Mouse (Mus musculus): Measurements from ENCODE around the gene Mtmr10.

GRCm38 (mm10) chr7:64278526-64278925 is 8.9 kb upstream of the Mtmr10 start:
- TF ChIP-seq CTCF (IDR thresholded peaks at IDR 0.05; ENCODE audit: control insufficient read depth, insufficient read depth, insufficient read length) (no peak), MYOG (IDR thresholded peaks at IDR 0.05; ENCODE audit: control insufficient read depth, extremely low read depth, insufficient read length) (no peak), MYOD1 (IDR thresholded peaks at IDR 0.05; ENCODE audit: control insufficient read depth, insufficient read length, low read depth) (no peak), USF1 (IDR thresholded peaks at IDR 0.05; ENCODE audit: low read depth) (no peak)

Measured in C2C12 (cell line).